Mouse (Mus musculus) gastrocnemius, postnatal 25 days (tissue): ENCODE data around the gene Prpf4b. TPM values are rescaled to one million over a fixed set of nuclear protein-coding genes. Genes with fewer than 3 reads are reported as not detected.
"Not testable (repeated sequence)": the region's sequence is repeated elsewhere in the genome, so short reads cannot be mapped to it uniquely, and the experiment has no call there.

ENCODE experiments used
- DNase-seq: peaks from one replicate; pipeline ENCODE4 v3.0.0; 2022
- long read RNA-seq, 2 experiments: library from polyadenylated mRNA; stranded (forward); transcript quantifications; one replicate each; pipeline ENCODE4 v2.0.0; 2021
- total RNA-seq, 2 experiments: library from RNA; stranded (reverse); gene quantifications; 1 replicate in 1 of 2; 2 replicates in 1 of 2; pipeline ENCODE4 v1.2.3; 2021

Prpf4b gene
- total RNA-seq, result 10 to 100 TPM; 26.9 to 27.3 TPM
- long read RNA-seq, experiment 1, full-length matches to known transcripts, result 1 of 2 reads
- long read RNA-seq, experiment 1, partial matches to known transcripts, result 1 of 2 reads
- long read RNA-seq, experiment 1, other reads (novel, unspliced or antisense), result 0 of 2 reads
- long read RNA-seq, experiment 2, full-length matches to known transcripts, result 6 of 10 reads
- long read RNA-seq, experiment 2, partial matches to known transcripts, result 1 of 10 reads
- long read RNA-seq, experiment 2, other reads (novel, unspliced or antisense), result 3 of 10 reads

DNA sequence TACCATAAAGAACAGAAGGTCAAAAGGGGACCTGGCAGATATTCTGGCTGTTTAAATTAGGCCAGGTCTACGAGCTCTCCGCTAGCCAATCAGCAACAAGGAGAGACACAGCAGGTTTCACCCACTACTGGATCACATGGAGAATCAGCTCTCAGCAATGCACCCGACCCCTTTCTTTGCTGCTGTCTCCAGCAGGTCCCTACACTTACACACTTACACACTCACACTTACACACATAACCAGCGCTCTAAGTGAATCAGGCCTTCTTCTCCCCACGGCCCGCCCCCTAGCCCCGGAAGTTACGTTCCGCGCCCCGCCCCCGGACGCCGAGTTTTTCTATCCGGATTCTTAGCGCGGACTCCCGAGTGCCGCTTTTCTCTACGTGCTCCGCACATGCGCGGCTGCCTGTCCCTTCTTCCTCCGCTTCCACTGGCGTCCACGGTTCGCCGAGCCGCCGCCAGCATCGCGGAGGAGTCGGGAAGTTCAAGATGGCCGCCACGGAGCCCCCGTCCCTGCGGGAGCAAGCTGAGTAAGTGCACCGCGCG, at the start of gene Prpf4b:
TSS of gene Prpf4b (plus strand) at position 137 of the 545 bp plus-strand sequence.
- peak; percentile 93 for DNase-seq

GRCm38 (mm10) chr13:34826760-34827690, 48.1 kb upstream of the Prpf4b start:
- no peak for DNase-seq

GRCm38 (mm10) chr13:34827988-34828882, 46.9 kb upstream of the Prpf4b start:
- DNase-seq, result no peak

DNA sequence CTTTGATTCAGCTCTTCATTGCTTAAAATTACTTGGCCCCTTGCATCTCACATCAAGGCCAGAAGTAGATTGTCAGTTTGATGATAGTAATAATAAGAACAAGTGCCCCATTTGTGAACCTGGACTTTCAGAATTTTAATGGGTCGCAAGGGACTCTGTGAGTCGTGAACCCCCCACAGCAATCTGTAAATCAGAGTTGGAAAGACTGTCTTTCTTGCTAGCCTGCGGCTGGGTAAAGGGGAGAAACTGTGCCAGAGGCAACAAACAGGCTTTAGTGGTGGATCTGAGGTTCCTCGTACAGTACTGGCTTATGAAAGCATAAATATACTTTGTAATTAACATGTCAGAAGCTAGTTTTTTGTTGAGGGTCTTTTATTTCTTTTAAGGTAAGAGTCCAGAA, 32.3 kb upstream of the Prpf4b start:
- DNase-seq, result no peak

GRCm38 (mm10) chr13:34850759-34851158, 24.3 kb upstream of the Prpf4b start:
- no peak for DNase-seq

DNA sequence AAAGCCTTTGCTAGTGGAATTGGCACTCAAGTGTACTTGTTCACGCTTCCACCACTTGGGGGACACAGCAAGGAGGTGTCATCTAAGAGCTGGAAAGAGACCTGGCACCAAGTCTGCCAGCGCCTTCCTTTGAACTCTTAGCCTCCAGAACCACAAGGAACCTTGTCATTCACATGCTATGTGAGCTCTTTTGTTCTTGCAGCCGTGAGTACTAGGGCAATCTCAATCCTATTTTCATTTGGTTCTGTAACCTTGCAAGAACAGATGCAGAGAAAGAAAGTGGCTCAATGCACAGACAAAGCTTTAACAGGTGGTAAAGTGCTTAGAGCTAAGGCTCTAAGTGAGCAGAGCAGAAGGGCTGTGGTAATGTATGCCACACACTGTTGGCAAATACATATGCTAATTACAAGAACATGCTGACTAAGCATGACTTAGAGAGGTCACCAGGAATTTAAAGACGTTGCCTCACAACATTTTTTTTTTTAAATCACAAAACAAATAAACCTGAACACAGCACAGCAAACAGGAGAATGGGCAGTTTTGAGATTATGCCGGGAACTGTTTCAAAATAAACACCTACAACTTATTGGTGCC, 23.8 kb upstream of the Prpf4b start:
- DNase-seq, result no peak

- DNase-seq, result no peak
Observed at GRCm38 (mm10) chr13:34857526-34857925, 17.6 kb upstream of the Prpf4b start.

DNA sequence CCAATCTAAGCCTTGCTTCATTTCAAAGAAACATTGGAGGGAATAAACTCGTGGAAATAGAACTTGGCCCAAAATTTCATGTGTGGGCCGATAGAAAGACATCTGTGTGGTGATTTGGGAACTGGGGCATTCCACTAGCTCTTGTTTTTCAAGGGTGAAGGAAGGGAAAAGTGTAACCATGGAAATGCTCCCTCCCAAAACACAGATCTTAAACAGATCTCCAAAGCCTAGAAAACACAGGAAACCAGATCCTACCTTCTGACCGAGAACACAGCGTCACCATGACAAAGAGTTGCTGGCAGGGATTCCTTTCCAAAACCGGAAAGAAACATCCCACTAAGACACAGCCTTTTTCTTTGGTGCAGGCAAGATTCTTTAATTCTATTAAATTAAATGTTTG, 15.7 kb upstream of the Prpf4b start:
- DNase-seq, result no peak

GRCm38 (mm10) chr13:34861166-34861565, 13.9 kb upstream of the Prpf4b start:
- DNase-seq, result not testable (repeated sequence)

DNA sequence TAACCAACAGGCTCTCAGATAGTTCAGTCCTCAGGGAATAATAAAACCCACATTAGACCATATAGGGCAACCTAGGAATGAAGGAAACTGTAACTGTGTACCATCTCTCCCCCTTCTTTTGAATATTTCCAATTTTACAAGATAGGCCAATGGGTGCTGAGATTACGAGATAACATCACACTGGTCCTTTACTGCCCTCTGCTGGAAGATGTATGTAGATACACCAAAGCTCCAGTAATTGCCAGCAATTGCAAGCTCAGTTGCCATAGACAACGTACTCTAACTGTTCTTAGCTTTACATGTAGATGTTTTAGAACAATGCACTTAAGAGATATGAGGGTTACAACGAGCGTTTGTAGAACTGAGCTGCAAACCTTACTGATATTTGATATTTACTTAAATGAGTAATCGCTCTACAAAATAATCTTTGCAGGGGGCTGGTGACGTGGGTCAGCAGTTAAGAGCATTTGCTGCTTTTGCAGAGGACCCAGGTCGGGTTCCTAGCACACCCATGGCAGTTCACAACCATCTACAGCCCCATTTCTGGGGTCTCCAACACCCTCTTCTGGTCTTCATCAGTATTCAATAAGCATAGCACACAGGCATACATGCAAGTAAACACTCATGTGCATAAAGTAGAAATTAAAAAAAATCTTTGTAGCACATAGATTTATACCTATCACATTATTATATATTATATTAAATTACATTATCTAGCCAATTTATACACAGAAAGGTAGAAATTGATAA, 10.5 kb upstream of the Prpf4b start:
- no peak for DNase-seq

DNA sequence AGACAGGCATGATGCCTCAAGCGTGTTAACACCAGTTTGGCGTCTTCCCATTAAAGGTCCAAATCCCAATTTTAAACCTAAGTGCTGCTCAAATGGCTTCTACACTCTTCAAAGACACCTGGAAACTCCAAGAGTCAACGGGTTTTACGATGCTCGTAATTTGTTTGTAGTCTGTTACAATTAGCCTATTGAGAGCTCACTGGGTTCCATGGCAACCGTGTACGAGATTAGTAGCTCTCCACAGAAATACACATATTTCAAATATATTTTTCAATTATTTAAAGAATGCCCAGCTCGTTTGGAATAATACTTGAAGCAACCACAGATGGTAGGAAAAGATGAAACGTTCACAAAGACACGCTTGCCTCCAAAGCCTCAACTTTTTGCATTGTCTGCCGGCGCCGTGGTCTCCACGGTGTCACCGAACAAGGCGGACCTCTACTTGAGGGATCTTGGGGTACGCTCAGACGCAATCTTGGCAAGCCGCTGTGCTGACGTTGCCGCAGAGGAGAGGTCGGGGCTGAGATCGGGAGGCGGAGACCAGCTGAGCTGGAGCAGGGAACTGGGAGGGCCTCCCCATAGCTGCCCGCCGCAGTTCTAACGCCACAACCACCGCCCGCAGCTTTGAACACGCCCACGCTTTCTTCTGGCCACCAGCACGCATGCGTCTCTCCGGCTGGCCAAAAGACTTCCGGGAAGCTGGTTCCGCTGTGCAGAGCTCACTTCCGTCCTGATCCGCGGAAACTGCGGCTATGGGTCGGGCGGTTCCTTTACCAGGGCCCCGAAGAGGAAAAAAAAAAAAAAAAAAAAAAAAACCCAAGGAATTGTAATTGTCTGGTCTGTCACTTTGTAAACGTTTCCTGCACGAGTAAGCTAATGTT, 1.1 kb upstream of the Prpf4b start:
- peak; percentile 96 for DNase-seq

DNA sequence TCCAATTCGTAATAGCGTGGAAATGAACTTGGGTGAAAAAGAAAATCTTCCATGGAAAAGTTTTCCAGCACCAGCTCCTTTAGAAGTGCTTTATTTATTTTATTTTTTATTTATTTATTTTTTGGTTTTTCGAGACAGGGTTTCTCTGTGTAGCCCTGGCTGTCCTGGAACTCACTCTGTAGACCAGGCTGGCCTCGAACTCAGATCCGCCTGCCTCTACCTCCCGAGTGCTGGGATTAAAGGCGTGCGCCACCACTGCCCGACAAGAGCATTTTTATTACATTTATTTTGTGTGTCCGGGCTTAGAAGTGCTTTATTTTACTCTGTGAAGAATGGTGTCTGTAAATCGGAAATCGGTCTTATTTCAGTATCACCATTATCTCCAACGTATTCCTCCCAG, 366 bp upstream of the Prpf4b start:
- DNase-seq, result peak; percentile 28

DNA sequence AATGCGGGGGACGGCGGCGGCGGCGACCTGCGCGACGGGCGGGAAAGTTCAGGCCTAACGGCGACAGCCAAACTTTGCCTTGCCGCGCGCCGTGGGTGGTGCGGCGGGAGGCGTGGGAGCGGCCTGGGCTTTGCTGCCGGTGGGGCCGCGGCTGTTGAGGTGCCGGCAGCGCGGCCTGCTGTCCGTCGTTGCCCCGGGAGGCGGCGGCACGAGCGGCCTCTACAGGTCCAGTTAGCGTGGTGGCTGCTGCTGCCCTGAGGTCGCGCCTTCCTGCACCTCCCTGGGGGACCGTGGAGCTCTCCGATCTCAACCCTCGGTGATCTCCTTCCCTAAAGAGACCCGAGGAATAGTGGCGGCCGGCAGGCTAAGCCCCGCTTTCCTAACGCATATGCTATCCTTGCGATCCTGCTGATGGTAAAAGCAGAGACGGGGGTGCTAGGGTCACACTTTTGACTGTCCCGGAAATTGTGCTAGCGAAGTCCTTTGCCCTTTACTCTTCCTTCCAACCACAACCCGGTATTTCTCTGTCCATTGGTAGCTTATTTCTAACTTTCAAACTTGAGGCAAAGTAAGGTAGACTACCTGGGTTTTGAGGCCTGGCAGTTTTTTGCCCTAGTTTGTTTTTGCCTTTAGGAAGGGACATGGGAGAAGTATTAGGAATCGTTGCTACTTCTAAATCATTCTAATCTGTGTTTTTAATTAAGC, 791 bp downstream of the Prpf4b start:
- DNase-seq, result no peak

DNA sequence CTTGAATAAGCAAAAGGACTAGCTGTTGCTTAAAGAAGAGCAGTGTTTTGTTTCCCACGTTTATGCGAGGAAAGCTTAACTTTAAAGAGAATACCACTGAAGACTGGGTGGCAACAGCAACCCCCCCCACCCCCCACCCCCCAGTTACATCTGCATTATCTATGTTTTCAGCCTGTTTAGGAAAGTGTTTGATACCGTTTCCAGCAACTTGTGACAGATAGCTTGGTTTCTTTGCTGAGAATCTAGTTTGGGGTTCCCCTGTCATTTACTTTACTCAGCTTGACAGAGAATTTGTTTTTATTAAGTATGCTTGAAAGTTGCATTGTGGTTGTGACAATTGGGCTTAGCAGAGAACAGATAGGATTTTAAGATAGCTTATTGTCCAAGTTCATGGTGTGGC, 1.4 kb downstream of the Prpf4b start:
- DNase-seq, result no peak

GRCm38 (mm10) chr13:34892871-34893270, 17.8 kb downstream of the Prpf4b start:
- no peak for DNase-seq

- DNase-seq, result no peak
Observed at GRCm38 (mm10) chr13:34914614-34915013, 39.5 kb downstream of the Prpf4b start.

DNA sequence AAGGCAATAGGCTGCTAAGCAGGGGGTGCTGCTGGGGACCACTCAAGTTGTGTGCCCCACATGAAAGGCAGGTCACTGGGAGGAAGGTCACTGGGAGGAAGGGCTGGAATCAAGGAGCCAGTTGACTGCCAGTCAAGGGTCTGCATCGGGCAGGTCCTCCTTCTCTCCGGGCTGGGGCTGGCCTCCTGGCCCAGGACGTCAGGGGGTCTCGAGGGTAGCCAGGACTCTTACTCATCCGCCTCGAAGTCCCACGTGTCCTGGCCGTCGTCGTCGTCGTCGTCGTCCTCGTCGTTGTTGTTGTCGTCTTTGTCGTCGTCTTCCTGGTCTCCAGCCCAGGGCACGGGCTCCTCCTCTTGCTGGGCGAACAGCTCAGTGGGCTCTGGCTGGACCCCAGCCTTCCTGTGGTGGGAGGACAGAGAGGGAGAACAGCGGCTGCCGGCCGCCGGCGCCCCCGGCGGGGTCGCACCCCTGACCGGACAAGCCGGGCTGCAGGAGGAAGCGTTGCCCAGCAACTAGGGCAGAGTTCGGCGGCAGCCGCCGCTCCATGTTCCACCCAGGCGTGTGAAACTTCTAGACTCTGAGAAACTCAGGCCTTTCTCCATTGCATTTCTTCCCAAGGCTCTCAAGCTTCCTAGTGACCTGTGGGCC, 41.5 kb downstream of the Prpf4b start:
- DNase-seq, result no peak

GRCm38 (mm10) chr13:34924210-34924609, 49.1 kb downstream of the Prpf4b start, which contains the start of the genes Fam217a and 4933417A18Rik:
Gene Fam217a (minus strand): TSS chr13:34924310.
Gene 4933417A18Rik (plus strand): TSS chr13:34924409.
- no peak for DNase-seq
